Mouse (Mus musculus): ENCODE measurements around the gene Pde6g. TPM values are rescaled to one million over a fixed set of nuclear protein-coding genes. Genes with fewer than 3 reads are reported as not detected.
A peak's percentile ranks its signal among the peaks of the same experiment; 100 is the strongest.

Pde6g gene
- total RNA-seq (2021), result under 1 TPM in 1 of 2 experiments, not detected in 1; 0.94 TPM
- long read RNA-seq, experiment 1, partial matches to known transcripts, result 0 of 1 reads
- long read RNA-seq, experiment 1, other reads (novel, unspliced or antisense), result 1 of 1 reads
- long read RNA-seq, experiment 2, result 0 reads

GRCm38 (mm10) chr11:120453306-120453705 is at the start of gene Pde6g:
Gene Pde6g, minus strand, starts transcription at chr11:120453500.
- DNase-seq, result no peak

GRCm38 (mm10) chr11:120501701-120502100 is 48.4 kb upstream of the Pde6g start:
- no peak for DNase-seq

- no peak for DNase-seq
Measured at GRCm38 (mm10) chr11:120501018-120501417, 47.7 kb upstream of the Pde6g start.

- peak; percentile 51 for DNase-seq
Measured at GRCm38 (mm10) chr11:120500357-120500756, 47.1 kb upstream of the Pde6g start.

GRCm38 (mm10) chr11:120499894-120500293 is 46.6 kb upstream of the Pde6g start:
- DNase-seq, result no peak

GRCm38 (mm10) chr11:120498891-120499290 is 45.6 kb upstream of the Pde6g start:
- DNase-seq, result no peak

- peak; percentile 51 for DNase-seq
Measured at GRCm38 (mm10) chr11:120498226-120498625, 44.9 kb upstream of the Pde6g start.

GRCm38 (mm10) chr11:120497436-120497835 is 44.1 kb upstream of the Pde6g start:
- DNase-seq, result peak; percentile 84

- no peak for DNase-seq
Measured at GRCm38 (mm10) chr11:120493911-120494310, 40.6 kb upstream of the Pde6g start.

GRCm38 (mm10) chr11:120493351-120493750 is 40.1 kb upstream of the Pde6g start:
- DNase-seq, result no peak

- DNase-seq, result no peak
Measured at GRCm38 (mm10) chr11:120492878-120493203, 39.5 kb upstream of the Pde6g start.

GRCm38 (mm10) chr11:120492024-120492877 is 39.0 kb upstream of the Pde6g start:
- DNase-seq, result peak; percentile 67

GRCm38 (mm10) chr11:120491317-120492023 is 38.2 kb upstream of the Pde6g start, which contains the start of gene Slc25a10:
Gene Slc25a10, plus strand, starts transcription at chr11:120491840.
- DNase-seq, result peak; percentile 95

- DNase-seq, result peak; percentile 51
Measured at GRCm38 (mm10) chr11:120490291-120491046, 37.2 kb upstream of the Pde6g start.

- DNase-seq, result peak; percentile 75
Measured at GRCm38 (mm10) chr11:120489054-120489761, 35.9 kb upstream of the Pde6g start.

- DNase-seq, result no peak
Measured at GRCm38 (mm10) chr11:120488516-120488915, 35.2 kb upstream of the Pde6g start.

GRCm38 (mm10) chr11:120485251-120485650 is 32.0 kb upstream of the Pde6g start:
- no peak for DNase-seq

- DNase-seq, result peak; percentile 92
Measured at GRCm38 (mm10) chr11:120484265-120484981, 31.1 kb upstream of the Pde6g start, which contains the start of gene Mrpl12. Gene Mrpl12, plus strand, starts transcription at chr11:120484613.

- DNase-seq, result no peak
Measured at GRCm38 (mm10) chr11:120483448-120483934, 30.2 kb upstream of the Pde6g start.

- DNase-seq, result no peak
Measured at GRCm38 (mm10) chr11:120472052-120472451, 18.8 kb upstream of the Pde6g start.

GRCm38 (mm10) chr11:120467736-120468092 is 14.4 kb upstream of the Pde6g start:
- DNase-seq, result no peak
